Mouse (Mus musculus) splenic B cell, adult 2 months (primary cell): ENCODE measurements at regions not wholly inside any gene's neighbourhood (a gene's known extent, or its start where the extent isn't known, plus 50 kb on each side); places are given as distances from the start of the nearest gene placed in this dataset.
"Not testable (repeated sequence)": the region's sequence is repeated elsewhere in the genome, so short reads cannot be mapped to it uniquely, and the experiment has no call there.

Experiments used
- DNase-seq: peaks from one replicate; pipeline ENCODE4 v3.0.0-alpha.2; 2011; ENCODE audit warnings: low read depth, low spot score
- H3K27me3 ChIP-seq: 2 replicates; pipeline ENCODE4 v1.6.1; 2012; ENCODE audit warnings: mild to moderate bottlenecking, low read length, moderate library complexity, mixed read lengths; ENCODE audit not compliant: control insufficient read depth, poor library complexity, insufficient read depth, severe bottlenecking
- H3K36me3 ChIP-seq: 2 replicates; pipeline ENCODE4 v1.6.1; 2012; ENCODE audit warnings: mild to moderate bottlenecking, low read length, moderate library complexity, mixed read lengths; ENCODE audit not compliant: control insufficient read depth, poor library complexity, insufficient read depth, severe bottlenecking

- not testable (repeated sequence) for H3K36me3 ChIP-seq, H3K27me3 ChIP-seq, DNase-seq
Observed at GRCm38 (mm10) chr10:22460386-22460785, 100.0 kb downstream of the Raet1d start.

GRCm38 (mm10) chr10:22460818-22461479 is 100.6 kb downstream of the Raet1d start:
- not testable (repeated sequence) for H3K36me3 ChIP-seq, DNase-seq, H3K27me3 ChIP-seq

- H3K27me3 ChIP-seq, DNase-seq, H3K36me3 ChIP-seq: not testable (repeated sequence)
Observed at GRCm38 (mm10) chr10:22461480-22462050, 101.2 kb downstream of the Raet1d start.

- not testable (repeated sequence) for H3K36me3 ChIP-seq, H3K27me3 ChIP-seq, DNase-seq
Observed at GRCm38 (mm10) chr10:22471722-22472330, 111.5 kb downstream of the Raet1d start.

- H3K36me3 ChIP-seq, H3K27me3 ChIP-seq: not testable (repeated sequence)
- peak; percentile 64 for DNase-seq
Observed at GRCm38 (mm10) chr10:22479860-22480259, 119.5 kb downstream of the Raet1d start.

GRCm38 (mm10) chr10:22487071-22487470 is 126.7 kb downstream of the Raet1d start:
- not testable (repeated sequence) for H3K27me3 ChIP-seq, H3K36me3 ChIP-seq, DNase-seq

GRCm38 (mm10) chr10:22491806-22492347 is 131.5 kb downstream of the Raet1d start:
- not testable (repeated sequence) for H3K36me3 ChIP-seq

GRCm38 (mm10) chr10:22495975-22496496 is 135.7 kb downstream of the Raet1d start:
- DNase-seq: no peak
- Histone ChIP-seq H3K36me3 (no peaks in the 10 kb centered on the region), H3K27me3 (no peaks in the 10 kb centered on the region)

More at GRCm38 (mm10) chr10:22491806-22492347, 131.5 kb downstream of the Raet1d start:
- not testable (repeated sequence) for H3K27me3 ChIP-seq, DNase-seq
